Mouse (Mus musculus): ENCODE data around the gene Tpte. TPM values are rescaled to one million over a fixed set of nuclear protein-coding genes. Genes with fewer than 3 reads are reported as not detected.

Gene Tpte
- not detected for polyA plus RNA-seq (2015; fragmentation: Illumina TruSeq; extraction: RNeasy Lipid Tissue Mini Kit (QIAGEN cat#74804); ENCODE audit: low read depth, low replicate concordance)

DNA sequence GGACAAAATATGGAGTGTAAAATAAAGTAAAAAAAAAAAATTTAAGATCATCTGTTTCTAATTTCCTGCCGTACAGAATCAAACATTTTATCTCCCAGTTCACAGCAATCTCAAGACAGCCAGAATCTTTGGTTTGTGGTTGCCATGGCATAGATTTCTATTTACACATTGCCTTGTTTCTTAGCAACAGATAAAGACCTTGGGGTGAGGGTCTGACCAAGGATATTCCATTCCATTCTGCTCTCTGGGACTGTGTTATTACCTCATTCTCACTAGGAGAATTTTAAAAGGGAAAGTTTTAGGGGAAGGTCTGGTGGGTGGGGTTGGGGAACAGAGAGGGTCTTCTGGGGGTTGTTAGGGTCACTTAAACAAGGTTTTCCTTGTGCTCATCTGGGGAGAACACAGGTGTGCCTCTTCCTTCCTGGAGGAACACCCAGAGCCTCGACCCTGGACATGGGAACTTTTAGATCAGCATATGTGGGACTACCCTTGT, at the start of gene Tpte:
TSS of gene Tpte (plus strand) at position 443 of the 493 bp plus-strand sequence.

GRCm38 (mm10) chr8:22398142-22398951, 115.1 kb downstream of the Tpte start, which contains the start of gene Slc25a15:
TSS of gene Slc25a15 (minus strand) at chr8:22398597.

DNA sequence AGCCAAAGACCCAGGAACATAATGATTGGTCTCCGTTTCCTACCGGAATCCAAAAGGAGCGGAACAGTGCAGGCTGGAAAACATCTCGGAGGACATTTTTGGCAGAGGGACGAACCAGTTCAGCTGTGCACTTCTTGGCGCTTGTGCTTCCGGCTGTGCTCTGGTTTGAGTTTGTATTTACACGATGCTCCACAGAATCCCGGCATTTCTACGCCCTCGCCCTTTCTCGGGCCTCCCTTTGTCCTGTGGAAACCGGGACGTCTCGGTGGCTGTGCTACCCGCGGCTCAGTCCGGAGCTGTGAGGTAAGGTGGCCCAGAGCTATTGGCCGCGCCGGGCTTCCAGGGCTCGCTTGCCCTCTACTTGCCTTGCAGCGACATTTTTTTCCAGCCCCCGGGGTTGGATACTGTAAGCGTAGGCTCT, 128.1 kb downstream of the Tpte start, which contains the start of gene Mrps31:
TSS of gene Mrps31 (plus strand) at position 80 of the 421 bp plus-strand sequence.

Other genes with a start within 250 kb of the Tpte start
- gene Atp7b, start 223.1 kb upstream of the Tpte start, polyA plus RNA-seq (2015; fragmentation: Illumina TruSeq; extraction: RNeasy Lipid Tissue Mini Kit (QIAGEN cat#74804); ENCODE audit: low read depth, low replicate concordance), result 1.2 TPM
- gene Alg11, start 222.7 kb upstream of the Tpte start, polyA plus RNA-seq (2015; fragmentation: Illumina TruSeq; extraction: RNeasy Lipid Tissue Mini Kit (QIAGEN cat#74804); ENCODE audit: low read depth, low replicate concordance), result 27.2 TPM
- 0.58 TPM for gene Nek5, start 158.4 kb upstream of the Tpte start, polyA plus RNA-seq (2015; fragmentation: Illumina TruSeq; extraction: RNeasy Lipid Tissue Mini Kit (QIAGEN cat#74804); ENCODE audit: low read depth, low replicate concordance)
- gene Nek3, start 117.0 kb upstream of the Tpte start, polyA plus RNA-seq (2015; fragmentation: Illumina TruSeq; extraction: RNeasy Lipid Tissue Mini Kit (QIAGEN cat#74804); ENCODE audit: low read depth, low replicate concordance), result 2.5 TPM
- gene Ckap2, start 97.6 kb upstream of the Tpte start, polyA plus RNA-seq (2015; fragmentation: Illumina TruSeq; extraction: RNeasy Lipid Tissue Mini Kit (QIAGEN cat#74804); ENCODE audit: low read depth, low replicate concordance), result 1.5 TPM
- 18.4 TPM for gene Vps36, start 90.6 kb upstream of the Tpte start, polyA plus RNA-seq (2015; fragmentation: Illumina TruSeq; extraction: RNeasy Lipid Tissue Mini Kit (QIAGEN cat#74804); ENCODE audit: low read depth, low replicate concordance)
- 3.2 TPM for gene Thsd1, start 56.1 kb upstream of the Tpte start, polyA plus RNA-seq (2015; fragmentation: Illumina TruSeq; extraction: RNeasy Lipid Tissue Mini Kit (QIAGEN cat#74804); ENCODE audit: low read depth, low replicate concordance)
- gene Slc25a15, start 115.2 kb downstream of the Tpte start, polyA plus RNA-seq (2015; fragmentation: Illumina TruSeq; extraction: RNeasy Lipid Tissue Mini Kit (QIAGEN cat#74804); ENCODE audit: low read depth, low replicate concordance), result 11.6 TPM
- 33.2 TPM for gene Mrps31, start 127.9 kb downstream of the Tpte start, polyA plus RNA-seq (2015; fragmentation: Illumina TruSeq; extraction: RNeasy Lipid Tissue Mini Kit (QIAGEN cat#74804); ENCODE audit: low read depth, low replicate concordance)

Measured in brain, adult 10 weeks (tissue).